8 mouse cellular contexts compared by ENCODE assay signal in the genomic region with DNA sequence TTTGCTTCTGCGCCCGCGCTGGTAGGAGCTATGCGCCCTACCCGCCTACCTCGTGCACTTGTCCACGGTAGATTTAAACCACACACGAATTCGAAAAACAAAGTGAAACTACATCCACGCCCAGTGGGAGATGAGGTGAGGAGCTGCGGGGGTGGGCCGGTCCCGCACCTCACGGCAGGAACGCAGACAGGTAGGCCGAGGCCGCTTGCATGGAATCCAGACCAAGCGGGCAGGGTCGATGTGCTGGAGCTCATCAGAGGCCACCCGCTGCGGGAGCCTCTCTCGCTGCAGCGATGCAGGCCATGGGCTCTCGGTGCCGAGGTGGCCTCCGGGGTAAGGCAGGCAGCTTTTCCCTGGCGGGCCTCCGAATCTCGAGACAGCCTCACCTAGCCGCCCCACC. TPM values are rescaled to one million over a fixed set of nuclear protein-coding genes. Genes with fewer than 3 reads are reported as not detected.
DNase-seq lines count a peak whose midpoint lies in the region; ATAC-seq lines count a peak whose summit lies in the region.

No protein-coding gene starts in this region.

- peak overlapping the region; percentile 88 for H3K4me2 ChIP-seq in forebrain, embryonic 12.5 days
- H3K4me2 ChIP-seq in neural tube, embryonic 15.5 days, result peak overlapping the region; percentile 98

- ATAC-seq in forebrain, embryonic 12.5 days (ENCODE audit: low FRiP score), result peak; percentile 7; the same call in 1 of the 2 replicates
- ATAC-seq in neural tube, embryonic 15.5 days (ENCODE audit: low FRiP score), result 0 out of 2 replicates have a peak, but pooled peaks have one; percentile 1

- peaks cover 71% of the 10 kb centered on the region for H3K27me3 ChIP-seq in forebrain, embryonic 12.5 days
- H3K27me3 ChIP-seq in limb, embryonic 10.5 days (ENCODE audit: low read depth, poor library complexity, severe bottlenecking), result peaks cover 94% of the 10 kb centered on the region
- H3K27me3 ChIP-seq in neural tube, embryonic 15.5 days (replicated peaks), result peaks cover 52% of the 10 kb centered on the region

- WGBS in forebrain, embryonic 12.5 days, result 1% methylated on average over 30 of the region's 30 CpGs
- WGBS in limb, embryonic 10.5 days, result under 1% methylated on average over 30 of the region's 30 CpGs
- WGBS in neural tube, embryonic 15.5 days, result under 1% methylated on average over 30 of the region's 30 CpGs

- peak overlapping the region; percentile 56 for H3K9ac ChIP-seq in forebrain, embryonic 12.5 days
- peak overlapping the region; percentile 41 for H3K9ac ChIP-seq in neural tube, embryonic 15.5 days (replicated peaks)

- peaks cover 63% of the 10 kb centered on the region for H3K4me1 ChIP-seq in forebrain, embryonic 12.5 days
- peaks cover 55% of the 10 kb centered on the region for H3K4me1 ChIP-seq in limb, embryonic 10.5 days
- peaks cover 52% of the 10 kb centered on the region for H3K4me1 ChIP-seq in neural tube, embryonic 15.5 days

- peak overlapping the region; percentile 69 for H3K4me3 ChIP-seq in forebrain, embryonic 12.5 days (replicated peaks)
- H3K4me3 ChIP-seq in limb, embryonic 10.5 days, result peak overlapping the region; percentile 66
- H3K4me3 ChIP-seq in neural tube, embryonic 15.5 days (replicated peaks), result peak overlapping the region; percentile 71

- no peaks in the 10 kb centered on the region for H3K36me3 ChIP-seq in forebrain, embryonic 12.5 days (replicated peaks)
- no peaks in the 10 kb centered on the region for H3K36me3 ChIP-seq in limb, embryonic 10.5 days
- H3K36me3 ChIP-seq in neural tube, embryonic 15.5 days, result no peaks in the 10 kb centered on the region

- 0 out of 2 replicates have a peak overlapping the region, but pooled peaks have one; percentile 13 for H3K27ac ChIP-seq in forebrain, embryonic 12.5 days
- peak overlapping the region; percentile 14; the same call in 1 of the 2 replicates for H3K27ac ChIP-seq in limb, embryonic 10.5 days
- peak overlapping the region; percentile 67; the same call in 1 of the 2 replicates for H3K27ac ChIP-seq in neural tube, embryonic 15.5 days (replicated peaks)

- no peaks in the 10 kb centered on the region for H3K9me3 ChIP-seq in forebrain, embryonic 12.5 days
- no peaks in the 10 kb centered on the region for H3K9me3 ChIP-seq in limb, embryonic 10.5 days (replicated peaks)
- H3K9me3 ChIP-seq in neural tube, embryonic 15.5 days (replicated peaks), result no peaks in the 10 kb centered on the region

- intact Hi-C loops in left cerebral cortex, postnatal 14 days (cut with DNase I), result loop anchor here (5.0 kb wide), 1 partner anchor 39 kb away; no protein-coding TSS in a partner anchor
- intact Hi-C loops in left cerebral cortex, postnatal 4 days (cut with DNase I), result loop anchor here (10.0 kb wide), 1 partner anchor 539 kb away; no protein-coding TSS in a partner anchor

- peak; percentile 12 to 16 for DNase-seq in left cerebral cortex, adult 8-10 months (ENCODE audit: low spot score in 2 of 2)
- no peak for DNase-seq in left cerebral cortex, postnatal 14 days (ENCODE audit: low spot score in 2 of 2)
- peak; percentile 62 for DNase-seq in cerebellum, adult 8-10 months
- DNase-seq in limb, embryonic 10.5 days (ENCODE audit: low spot score), result peak; percentile 51
- no peak for DNase-seq in ovary, postnatal 36 days (ENCODE audit: low spot score)
- DNase-seq in left cerebral cortex, postnatal 4 days, result no peak

RNA-seq across cellular contexts. Expression of a gene that starts 0.9 kb away (rescaled TPM):
- 10 to 100 TPM in 3 of 4 experiments, 1 to 10 TPM in 1; 9.4 to 12.4 (median 10.3) TPM for total RNA-seq in left cerebral cortex, adult 8-10 months (2022)
- total RNA-seq in left cerebral cortex, postnatal 14 days (2021), result 10 to 100 TPM; 16.5 to 22.8 TPM
- polyA plus RNA-seq in forebrain, embryonic 12.5 days (2016; fragmentation: Nextera tagmentation; extraction: Ambion mirVana), result 8.3 and 10.0 TPM in 2 replicates
- 1.8 and 2.1 TPM in 2 replicates for polyA plus RNA-seq in limb, embryonic 10.5 days (2016; fragmentation: Nextera tagmentation; extraction: Ambion mirVana)
- polyA plus RNA-seq in neural tube, embryonic 15.5 days (2015; fragmentation: Nextera tagmentation; extraction: Ambion mirVana), result 20.2 and 25.5 TPM in 2 replicates
- total RNA-seq in left cerebral cortex, postnatal 4 days (2021), result 10 to 100 TPM; 33.3 to 39.1 TPM

Comparison
In these comparisons a context has a peak if more than half of its experiments do, and no peak if none do; other contexts are left out.
1. DNase-seq: peak in left cerebral cortex, adult 8-10 months (2 of 2), cerebellum, adult 8-10 months (single experiment) and limb, embryonic 10.5 days (single experiment); none in left cerebral cortex, postnatal 14 days (0 of 2), ovary, postnatal 36 days (single experiment) and left cerebral cortex, postnatal 4 days (single experiment).
2. H3K27ac ChIP-seq: peak in every context shown above with its lines; median percentile 67 in neural tube, embryonic 15.5 days; 14 in limb, embryonic 10.5 days; 13 in forebrain, embryonic 12.5 days.
3. Peak in every context shown above with its lines, with median percentiles within 50 percentile points of each other: H3K4me3 ChIP-seq.